Mouse (Mus musculus) embryo, embryonic 11.5 days (tissue): ENCODE measurements around the gene Zcchc24.

Experiments
- DNase-seq: peaks from one replicate; pipeline ENCODE4 v3.0.0-alpha.2; 2012; ENCODE audit warnings: low read depth, low spot score

Zcchc24 gene

GRCm38 (mm10) chr14:25718471-25718870 lies 50.4 kb downstream of the Zcchc24 start:
- DNase-seq: peak; percentile 64

GRCm38 (mm10) chr14:25717718-25718117 lies 51.1 kb downstream of the Zcchc24 start:
- no peak for DNase-seq

- DNase-seq: no peak
These were observed 52.3 kb downstream of the Zcchc24 start for GRCm38 (mm10) chr14:25716528-25716927.

GRCm38 (mm10) chr14:25713443-25713842 lies 55.4 kb downstream of the Zcchc24 start:
- no peak for DNase-seq

- no peak for DNase-seq
These were observed 57.2 kb downstream of the Zcchc24 start for GRCm38 (mm10) chr14:25711602-25712001.

- no peak for DNase-seq
These were observed 57.7 kb downstream of the Zcchc24 start for GRCm38 (mm10) chr14:25711177-25711576.

- no peak for DNase-seq
These were observed 58.2 kb downstream of the Zcchc24 start for GRCm38 (mm10) chr14:25710681-25711080.

- DNase-seq: no peak
These were observed 58.8 kb downstream of the Zcchc24 start for GRCm38 (mm10) chr14:25710073-25710472.

- no peak for DNase-seq
These were observed 59.9 kb downstream of the Zcchc24 start for GRCm38 (mm10) chr14:25708917-25709316.

GRCm38 (mm10) chr14:25708451-25708850 lies 60.4 kb downstream of the Zcchc24 start:
- DNase-seq: no peak

GRCm38 (mm10) chr14:25707691-25708181 lies 61.1 kb downstream of the Zcchc24 start:
- DNase-seq: no peak

GRCm38 (mm10) chr14:25701986-25702385 lies 66.9 kb downstream of the Zcchc24 start:
- peak; percentile 44 for DNase-seq

GRCm38 (mm10) chr14:25696356-25696755 lies 72.5 kb downstream of the Zcchc24 start:
- no peak for DNase-seq

- no peak for DNase-seq
These were observed 73.8 kb downstream of the Zcchc24 start for GRCm38 (mm10) chr14:25695059-25695458.

GRCm38 (mm10) chr14:25694569-25694897 lies 74.3 kb downstream of the Zcchc24 start:
- DNase-seq: no peak

- DNase-seq: peak; percentile 88
These were observed 74.8 kb downstream of the Zcchc24 start, which contains the start of gene Ppif for GRCm38 (mm10) chr14:25693888-25694568. Ppif (plus strand) TSS chr14:25694154.

- no peak for DNase-seq
These were observed 75.5 kb downstream of the Zcchc24 start for GRCm38 (mm10) chr14:25693271-25693887.

GRCm38 (mm10) chr14:25686983-25687901 lies 81.6 kb downstream of the Zcchc24 start:
- no peak for DNase-seq

- no peak for DNase-seq
These were observed 82.5 kb downstream of the Zcchc24 start for GRCm38 (mm10) chr14:25686216-25686945.

GRCm38 (mm10) chr14:25682020-25682419 lies 86.8 kb downstream of the Zcchc24 start:
- no peak for DNase-seq

GRCm38 (mm10) chr14:25679625-25680024 lies 89.2 kb downstream of the Zcchc24 start:
- DNase-seq: no peak
